Mouse (Mus musculus) MEL (cell line): Measurements from ENCODE around the gene Rabgap1l.

ENCODE experiments used
- CTCF ChIP-seq, 3 experiments: IDR thresholded peaks in 2 of 3; conservative IDR thresholded peaks in 1 of 3; 2 replicates each; pipeline ENCODE4 v1.5.1; 2011 to 2012; ENCODE audit warnings: low read length in 3 of 3, low read depth in 2 of 3, mild to moderate bottlenecking in 2 of 3, improper control_type of control experiment in 1 of 3, inconsistent platforms in 1 of 3, mixed read lengths in 1 of 3, moderate library complexity in 1 of 3; ENCODE audit not compliant: control insufficient read depth in 1 of 3, insufficient read depth in 1 of 3, poor library complexity in 1 of 3, severe bottlenecking in 1 of 3
- E2F4 ChIP-seq: IDR thresholded peaks from 2 replicates; pipeline ENCODE4 v1.6.1; 2011; ENCODE audit warnings: low read depth, low read length, improper control_type of control experiment, borderline replicate concordance
- EP300 ChIP-seq, 2 experiments: IDR thresholded peaks; 2 replicates each; pipeline ENCODE4 v1.6.1; 2011; ENCODE audit warnings: improper control_type of control experiment in 2 of 2, low read length in 2 of 2, low read depth in 1 of 2, mild to moderate bottlenecking in 1 of 2
- MAFK ChIP-seq: IDR thresholded peaks from 2 replicates; pipeline ENCODE4 v1.6.1; 2011; ENCODE audit warnings: low read depth, mild to moderate bottlenecking, low read length, improper control_type of control experiment, borderline replicate concordance
- MAZ ChIP-seq: IDR thresholded peaks from 2 replicates; pipeline ENCODE4 v1.6.1; 2012; ENCODE audit warnings: low read depth, mild to moderate bottlenecking, inconsistent platforms, low read length, improper control_type of control experiment
- NELFE ChIP-seq: IDR thresholded peaks from 2 replicates; pipeline ENCODE4 v1.6.1; 2011; ENCODE audit warnings: low read depth, low read length, improper control_type of control experiment
- NRF1 ChIP-seq: IDR thresholded peaks from 2 replicates; pipeline ENCODE4 v1.6.1; 2014; ENCODE audit warnings: low read depth, mild to moderate bottlenecking, inconsistent platforms, low read length, improper control_type of control experiment, moderate library complexity; ENCODE audit not compliant: poor library complexity, insufficient read depth, severe bottlenecking
- POLR2A ChIP-seq, 2 experiments: IDR thresholded peaks; 2 replicates each; pipeline ENCODE4 v1.6.1; 2011 to 2012; ENCODE audit warnings: low read length in 2 of 2, mild to moderate bottlenecking in 2 of 2, control low read depth in 1 of 2, improper control_type of control experiment in 1 of 2, low read depth in 1 of 2, moderate library complexity in 1 of 2; ENCODE audit not compliant: control insufficient read depth in 1 of 2, insufficient read depth in 1 of 2, poor library complexity in 1 of 2
- ZC3H11A ChIP-seq: IDR thresholded peaks from 2 replicates; pipeline ENCODE4 v1.6.1; 2012; ENCODE audit warnings: low read depth, mild to moderate bottlenecking, inconsistent platforms, low read length, improper control_type of control experiment

DNA sequence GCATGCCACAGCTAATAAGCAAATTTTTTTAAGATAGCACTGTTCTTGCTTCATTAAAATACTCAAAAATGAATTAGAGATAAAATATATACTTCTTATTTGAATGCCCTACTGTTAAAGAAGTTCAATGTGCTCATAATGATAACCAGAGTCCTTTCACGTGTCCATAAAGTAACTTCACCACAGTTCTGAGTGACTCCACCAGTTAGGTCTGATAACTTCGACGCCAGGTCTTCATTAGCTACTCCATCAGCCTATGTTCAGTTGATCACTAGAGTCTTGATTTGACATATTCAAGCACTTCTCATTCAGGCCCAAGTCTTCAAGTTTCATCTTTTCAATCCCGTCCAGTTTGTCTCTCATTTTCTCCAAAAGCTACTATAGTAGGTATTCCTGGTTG lies 565.8 kb downstream of the Rabgap1l start:
- no peak for TF ChIP-seq E2F4
- no peak for TF ChIP-seq MAZ
- no peak for TF ChIP-seq NELFE
- TF ChIP-seq CTCF (IDR thresholded peaks at IDR 0.05 in 2 of 3, conservative IDR thresholded peaks at IDR 0.05 in 1 of 3; ENCODE audit: control insufficient read depth in 1 of 3, insufficient read depth in 1 of 3, low read depth in 2 of 3, low read length in 3 of 3, poor library complexity in 1 of 3, severe bottlenecking in 1 of 3) = no peak
- TF ChIP-seq EP300 (IDR thresholded peaks at IDR 0.05; ENCODE audit: low read depth in 1 of 2, low read length in 2 of 2) = no peak
- TF ChIP-seq ZC3H11A = no peak
- TF ChIP-seq POLR2A (IDR thresholded peaks at IDR 0.05; ENCODE audit: control insufficient read depth in 1 of 2, insufficient read depth in 1 of 2, low read depth in 1 of 2, low read length in 2 of 2, poor library complexity in 1 of 2) = no peak
- TF ChIP-seq NRF1 = no peak
- no peak for TF ChIP-seq MAFK
